ENCODE assay signal across 9 mouse cellular contexts in the genomic region with DNA sequence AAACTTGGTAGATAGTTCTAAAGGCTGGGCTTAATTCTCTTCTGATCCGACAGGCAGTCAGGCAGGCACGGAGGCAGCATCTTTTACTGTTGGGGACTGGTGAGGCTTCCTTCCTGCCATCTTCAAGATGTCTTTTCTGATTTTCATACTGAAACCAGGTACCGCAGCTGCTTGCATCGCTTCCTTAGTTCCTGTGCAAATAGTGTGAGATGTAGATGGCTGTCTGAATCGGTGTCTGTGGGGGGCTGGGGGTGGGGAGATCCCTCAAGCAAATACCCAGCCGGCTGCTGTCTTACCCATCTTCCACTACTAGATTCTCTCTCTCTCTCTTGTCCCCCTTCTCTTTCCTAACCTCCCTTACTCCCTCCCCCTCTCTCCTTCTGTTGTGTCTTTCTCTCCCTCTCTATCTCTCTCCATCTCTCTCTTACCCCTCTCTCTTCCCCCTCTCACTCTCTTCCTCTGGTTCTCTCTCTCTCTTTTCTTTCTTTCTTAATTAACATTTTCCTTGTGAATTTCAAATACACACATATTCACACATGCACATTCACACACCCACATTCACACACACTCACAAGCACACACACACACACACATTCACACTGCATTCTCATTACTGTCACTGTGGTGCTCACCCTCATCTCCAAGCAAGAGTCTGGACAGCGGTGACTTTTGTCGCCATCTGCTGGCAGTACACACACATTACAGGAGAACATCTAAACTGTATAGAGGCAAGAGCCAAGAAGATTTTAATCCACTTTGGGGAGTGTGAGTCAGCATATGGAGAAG.
DNase-seq lines count a peak whose midpoint lies in the region; ATAC-seq and TF ChIP-seq lines count a peak whose summit lies in the region.
"Had no signal": no experiment of that assay in that cellular context is flagged by ENCODE, and none has a peak within 500 bp of the region (broad histone marks: within the 10 kb centered on the region; RNA-seq: fewer than 3 reads in every experiment).

No protein-coding gene starts in this region.

- H3K36me3 ChIP-seq in G1E (replicated peaks): no peaks in the 10 kb centered on the region
- no peaks in the 10 kb centered on the region for H3K36me3 ChIP-seq in hindbrain, embryonic 12.5 days
- H3K36me3 ChIP-seq: limb, embryonic 15.5 days had no signal

- peak; percentile 80; the same call in 1 of the 2 replicates for ATAC-seq in G1E (ENCODE audit: extremely low read depth, insufficient number of reproducible peaks, low FRiP score, poor library complexity, severe bottlenecking)
- 0 out of 2 replicates have a peak, but pooled peaks have one; percentile 53 for ATAC-seq in erythroid progenitor cell, adult 5-6 weeks (replicated peaks; ENCODE audit: low FRiP score, poor library complexity, severe bottlenecking)
- peak; percentile 85 for ATAC-seq in hindbrain, embryonic 12.5 days (ENCODE audit: low FRiP score)

- no peak overlapping the region for H3K4me2 ChIP-seq in hindbrain, embryonic 12.5 days (replicated peaks)
- H3K4me2 ChIP-seq: limb, embryonic 15.5 days had no signal

- H3K27ac ChIP-seq in hindbrain, embryonic 12.5 days: no peak overlapping the region
- H3K27ac ChIP-seq: limb, embryonic 15.5 days had no signal

- H3K9ac ChIP-seq in hindbrain, embryonic 12.5 days: no peak overlapping the region
- H3K9ac ChIP-seq: limb, embryonic 15.5 days had no signal

- 59% methylated on average over 8 of the region's 8 CpGs for WGBS in hindbrain, embryonic 12.5 days

- H3K4me1 ChIP-seq in G1E (ENCODE audit: insufficient read depth, low read depth, low read length): no peaks in the 10 kb centered on the region
- H3K4me1 ChIP-seq in hindbrain, embryonic 12.5 days: no peaks in the 10 kb centered on the region; the same call in 1 of the 2 replicates
- H3K4me1 ChIP-seq: limb, embryonic 15.5 days had no signal

- H3K27me3 ChIP-seq in G1E (ENCODE audit: insufficient read depth, low read length): no peaks in the 10 kb centered on the region
- no peaks in the 10 kb centered on the region for H3K27me3 ChIP-seq in hindbrain, embryonic 12.5 days
- H3K27me3 ChIP-seq: limb, embryonic 15.5 days had no signal

- DNase-seq in G1E (ENCODE audit: low spot score): peak; percentile 37
- DNase-seq in brain, adult 2 months (ENCODE audit: low read depth, low spot score): peak; percentile 93
- peak; percentile 69 for DNase-seq in layer of hippocampus, adult 9-10 months (ENCODE audit: low spot score)
- peak; percentile 73 for DNase-seq in lung, postnatal 10 days
- peak; percentile 86 for DNase-seq in retina, postnatal 1 day
- DNase-seq in thymus, postnatal 36 days: peak; percentile 80 to 84

- no peak overlapping the region for H3K4me3 ChIP-seq in G1E (ENCODE audit: low read depth, low read length)
- no peak overlapping the region for H3K4me3 ChIP-seq in hindbrain, embryonic 12.5 days
- H3K4me3 ChIP-seq: limb, embryonic 15.5 days had no signal

- TF ChIP-seq CTCF in G1E (IDR thresholded peaks at IDR 0.05; ENCODE audit: low read depth, low read length): peak; percentile 74

- no peaks in the 10 kb centered on the region for H3K9me3 ChIP-seq in G1E (replicated peaks)
- H3K9me3 ChIP-seq in hindbrain, embryonic 12.5 days (replicated peaks): no peaks in the 10 kb centered on the region
- H3K9me3 ChIP-seq: limb, embryonic 15.5 days had no signal

Comparison
In these comparisons a context has a peak if more than half of its experiments do, and no peak if none do; other contexts are left out.
1. DNase-seq: peak in every context shown above with its lines; median percentile 93 in brain, adult 2 months; 86 in retina, postnatal 1 day; 82 in thymus, postnatal 36 days; 73 in lung, postnatal 10 days; 69 in layer of hippocampus, adult 9-10 months; 37 in G1E.